Mouse (Mus musculus) C2C12 (cell line): Measurements from ENCODE around the gene Rab40c.

ENCODE experiments used
- CTCF ChIP-seq: IDR thresholded peaks from one replicate; pipeline ENCODE4 v1.5.1; 2011; ENCODE audit not compliant: control insufficient read depth, insufficient read depth, insufficient read length
- MAX ChIP-seq: IDR thresholded peaks from one replicate; pipeline ENCODE4 v1.6.1; 2011; ENCODE audit warnings: mild to moderate bottlenecking, control low read depth

DNA sequence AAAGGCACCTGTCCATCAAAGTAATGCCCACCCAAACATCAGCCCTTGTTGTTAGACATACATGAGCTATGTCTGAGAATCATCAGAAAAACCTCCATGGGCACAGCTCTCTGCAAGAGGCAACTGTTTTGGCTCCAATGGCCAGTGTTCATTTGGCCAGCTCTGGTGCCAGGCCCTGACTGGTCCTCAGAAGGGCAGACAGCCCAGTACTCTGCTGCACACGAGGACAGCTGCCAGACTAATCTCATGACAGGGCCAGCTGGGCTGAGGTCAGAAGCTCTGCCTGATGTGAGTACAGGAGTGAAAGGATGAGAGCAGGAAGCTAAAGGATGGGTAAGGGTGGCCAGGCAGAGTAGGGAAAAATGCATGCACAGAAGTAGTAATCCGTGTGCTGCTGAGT, 5.8 kb upstream of the Rab40c start:
- TF ChIP-seq CTCF: no peak
- no peak for TF ChIP-seq MAX
